Mouse (Mus musculus) heart, postnatal 0 days (tissue): ENCODE measurements around the gene Lrtm2. TPM values are rescaled to one million over a fixed set of nuclear protein-coding genes. Genes with fewer than 3 reads are reported as not detected.

Experiments
- ATAC-seq: fragments of 200-750 bp; cut with Nextera tagmentation; 2 replicates; pipeline ENCODE4 v1.8.0; 2017; ENCODE audit warnings: low read depth, moderate number of reproducible peaks, moderate library complexity; ENCODE audit not compliant: insufficient read depth
- DNase-seq: peaks from one replicate; pipeline ENCODE4 v3.0.0-alpha.2; 2016; ENCODE audit warnings: low spot score
- H3K27ac ChIP-seq: fragments of 300-500 bp; sonication (generic); 2 replicates; pipeline ENCODE4 v1.5.1; 2014; ENCODE audit warnings: low read depth, mild to moderate bottlenecking
- H3K27me3 ChIP-seq: fragments of 300-500 bp; sonication (generic); 2 replicates; pipeline ENCODE4 v1.6.1; 2014; ENCODE audit warnings: low read length, mixed read lengths; ENCODE audit not compliant: control insufficient read depth, insufficient read depth
- H3K36me3 ChIP-seq: fragments of 300-500 bp; sonication (generic); replicated peaks from 2 replicates; pipeline ENCODE4 v1.6.1; 2014; ENCODE audit warnings: low read length, mixed read lengths; ENCODE audit not compliant: control insufficient read depth, insufficient read depth
- H3K4me1 ChIP-seq: fragments of 300-500 bp; sonication (generic); 2 replicates; pipeline ENCODE4 v1.6.1; 2014; ENCODE audit warnings: antibody characterized with exemption; ENCODE audit not compliant: control insufficient read depth, insufficient read depth
- H3K4me2 ChIP-seq: fragments of 300-500 bp; sonication (generic); 2 replicates; pipeline ENCODE4 v1.6.1; 2014; ENCODE audit warnings: low read depth, mild to moderate bottlenecking, low read length, moderate library complexity
- H3K4me3 ChIP-seq: fragments of 300-500 bp; sonication (generic); 2 replicates; pipeline ENCODE4 v1.5.1; 2014; ENCODE audit warnings: low read depth, low read length
- H3K9ac ChIP-seq: fragments of 300-500 bp; sonication (generic); replicated peaks from 2 replicates; pipeline ENCODE4 v1.6.1; 2014; ENCODE audit warnings: low read depth, low read length, mixed read lengths
- H3K9me3 ChIP-seq: fragments of 300-500 bp; sonication (generic); replicated peaks from 2 replicates; pipeline ENCODE4 v1.6.1; 2016; ENCODE audit warnings: low read length; ENCODE audit not compliant: control insufficient read depth
- CTCF ChIP-seq: IDR thresholded peaks from 2 replicates; pipeline ENCODE4 v1.5.1; 2016; ENCODE audit warnings: antibody characterized with exemption, control low read depth, low read depth
- EP300 ChIP-seq: IDR thresholded peaks from 2 replicates; pipeline ENCODE4 v1.6.1; 2016; ENCODE audit warnings: antibody characterized with exemption, low read depth
- WGBS: fragments of 180-500 bp; shearing (Covaris S2); extraction: QIAGEN DNeasy Blood & Tissue Kit; methylation state at CpG from one replicate; pipeline ENCODE4 v1.1.7; 2014; 5-methylcytosine and 5-hydroxymethylcytosine counted together
- polyA plus RNA-seq: library from polyadenylated mRNA; unstranded; fragments of >200 nt; fragmentation: Nextera tagmentation; extraction: Ambion mirVana; gene quantifications from 2 replicates; pipeline ENCODE4 v1.2.1, GENCODE M21; 2015
- total RNA-seq: library from RNA; depleted of rRNA; stranded (reverse); fragments of >200 nt; gene quantifications from 2 replicates; pipeline ENCODE4 v1.2.3, GENCODE M21; 2014; ENCODE audit warnings: low replicate concordance; rRNA removed

The Lrtm2 gene
- total and polyA plus RNA-seq, 2 experiments from 2014 or later: 0.03 TPM; not detected in 1

DNA sequence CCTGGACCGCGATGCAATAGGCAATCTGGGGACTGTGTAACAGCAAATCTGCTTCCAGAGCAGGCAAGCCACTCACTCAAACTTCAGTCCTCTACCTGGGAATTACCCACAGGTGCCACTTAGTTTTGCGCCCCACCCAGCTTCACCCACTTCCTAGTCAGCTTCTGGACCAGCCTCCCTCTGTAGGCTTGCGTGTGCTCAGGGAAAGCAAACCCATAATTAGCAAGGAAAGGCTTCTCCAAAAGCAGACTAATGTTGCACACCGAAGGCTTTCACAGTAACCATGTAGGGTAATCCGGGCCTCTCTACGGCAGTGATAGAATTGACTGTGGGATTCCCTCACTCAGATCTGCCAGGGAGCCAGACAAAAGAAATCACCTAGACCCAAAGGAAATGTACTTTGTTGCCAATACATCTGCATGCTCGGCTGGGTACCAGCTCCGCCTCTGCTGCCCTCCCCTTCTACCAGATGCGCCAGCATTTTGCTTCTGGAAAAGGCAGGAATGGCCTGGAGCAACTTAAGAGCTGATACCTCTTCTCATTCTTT is 22.6 kb downstream of the Lrtm2 start:
- WGBS: 59% methylated on average over 10 of the region's 10 CpGs
- H3K4me1 ChIP-seq: no peaks in the 10 kb centered on the region
- TF ChIP-seq EP300 (no peak), CTCF (no peak)
- H3K36me3 ChIP-seq: no peaks in the 10 kb centered on the region
- H3K27me3 ChIP-seq: peaks cover 2% of the 10 kb centered on the region; the same call in 1 of the 2 replicates
- no peak overlapping the region for H3K9ac ChIP-seq
- H3K4me2 ChIP-seq: no peak overlapping the region
- no peak overlapping the region for H3K27ac ChIP-seq
- no peak for DNase-seq
- ATAC-seq: no peak
- H3K9me3 ChIP-seq: no peaks in the 10 kb centered on the region
- H3K4me3 ChIP-seq: no peak overlapping the region

DNA sequence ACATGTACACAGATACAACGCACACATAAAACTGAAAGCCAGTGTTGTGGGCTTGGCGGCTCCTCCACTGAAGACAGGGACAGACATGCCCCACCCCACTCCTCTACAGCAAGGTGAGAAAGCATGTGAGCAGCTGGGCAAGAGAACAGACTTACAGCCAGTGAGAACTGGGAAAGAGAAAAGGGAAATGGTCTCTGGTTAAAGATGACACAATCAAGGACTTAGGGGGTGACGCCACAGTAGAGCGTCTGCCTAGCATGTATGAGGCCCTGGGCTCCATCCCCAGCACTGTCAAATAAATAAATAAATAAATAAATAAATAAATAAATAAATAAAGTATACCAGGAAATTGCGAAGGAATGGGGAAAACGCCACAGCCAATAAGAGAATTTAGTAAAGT is 27.2 kb downstream of the Lrtm2 start:
- no peak for TF ChIP-seq EP300
- TF ChIP-seq CTCF: no peak
- Histone ChIP-seq H3K4me3 (no peak overlapping the region), H3K4me2 (no peak overlapping the region), H3K27ac (no peak overlapping the region), H3K9me3 (no peaks in the 10 kb centered on the region), H3K27me3 (peaks cover 4% of the 10 kb centered on the region; the same call in 1 of the 2 replicates), H3K4me1 (no peaks in the 10 kb centered on the region), H3K9ac (no peak overlapping the region), H3K36me3 (no peaks in the 10 kb centered on the region)
- DNase-seq: no peak
- no peak for ATAC-seq
- WGBS: 85% methylated on average over 6 of the region's 6 CpGs

DNA sequence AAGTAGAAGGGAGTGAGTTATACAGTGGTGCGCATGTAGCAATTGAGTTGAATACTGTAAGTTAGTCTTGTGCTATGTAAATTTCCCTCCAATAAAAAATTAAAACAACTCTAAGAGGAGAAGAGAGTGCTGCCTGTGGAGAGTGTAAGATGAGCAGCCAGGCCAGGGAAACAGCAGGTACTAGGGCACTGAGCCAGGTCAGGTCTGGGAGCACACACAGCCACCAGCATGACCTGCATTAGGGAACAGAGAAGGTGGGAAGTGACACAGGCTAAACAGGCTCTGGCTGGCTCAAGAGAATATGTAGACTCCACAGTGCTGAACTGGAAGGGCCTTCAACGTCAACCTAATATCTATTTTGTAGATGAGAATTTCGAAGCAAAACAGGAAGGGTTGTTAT is 29.3 kb downstream of the Lrtm2 start:
- no peak overlapping the region for H3K9ac ChIP-seq
- H3K27me3 ChIP-seq: 0 out of 2 replicates have a peak, but pooled peaks cover 2% of the 10 kb centered on the region
- TF ChIP-seq CTCF: no peak
- TF ChIP-seq EP300: no peak
- no peaks in the 10 kb centered on the region for H3K36me3 ChIP-seq
- H3K4me3 ChIP-seq: no peak overlapping the region
- no peak for ATAC-seq
- no peaks in the 10 kb centered on the region for H3K9me3 ChIP-seq
- no peak overlapping the region for H3K27ac ChIP-seq
- no peak overlapping the region for H3K4me2 ChIP-seq
- WGBS: 83% methylated on average over 3 of the region's 3 CpGs
- H3K4me1 ChIP-seq: no peaks in the 10 kb centered on the region
- no peak for DNase-seq

DNA sequence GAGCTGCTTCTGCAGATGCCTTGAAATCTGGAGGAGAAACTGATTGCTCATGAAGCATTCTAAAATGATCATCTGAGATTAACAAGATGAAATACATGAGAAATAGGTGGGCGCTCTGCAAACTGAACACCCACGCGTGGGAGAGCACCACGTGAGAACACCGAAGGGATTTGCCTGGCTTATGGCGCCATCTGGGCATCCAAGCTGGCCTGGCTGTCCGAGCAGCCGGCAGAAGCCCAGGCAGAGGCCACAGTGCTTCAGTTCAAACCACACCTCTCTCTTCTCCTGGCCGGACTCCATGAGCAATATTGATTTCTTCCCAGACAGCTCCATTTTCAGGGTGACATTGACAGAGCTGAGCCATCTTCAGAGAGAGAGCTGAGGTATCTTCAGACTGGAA is 49.8 kb downstream of the Lrtm2 start:
- Histone ChIP-seq H3K4me2 (no peak overlapping the region), H3K4me1 (no peaks in the 10 kb centered on the region), H3K36me3 (no peaks in the 10 kb centered on the region), H3K27me3 (no peaks in the 10 kb centered on the region), H3K9me3 (peaks cover 5% of the 10 kb centered on the region; the same call in 1 of the 2 replicates), H3K9ac (no peak overlapping the region), H3K4me3 (no peak overlapping the region), H3K27ac (no peak overlapping the region)
- WGBS: 63% methylated on average over 9 of the region's 9 CpGs
- ATAC-seq (no peak), DNase-seq (no peak)
- TF ChIP-seq EP300 (no peak), CTCF (no peak)

DNA sequence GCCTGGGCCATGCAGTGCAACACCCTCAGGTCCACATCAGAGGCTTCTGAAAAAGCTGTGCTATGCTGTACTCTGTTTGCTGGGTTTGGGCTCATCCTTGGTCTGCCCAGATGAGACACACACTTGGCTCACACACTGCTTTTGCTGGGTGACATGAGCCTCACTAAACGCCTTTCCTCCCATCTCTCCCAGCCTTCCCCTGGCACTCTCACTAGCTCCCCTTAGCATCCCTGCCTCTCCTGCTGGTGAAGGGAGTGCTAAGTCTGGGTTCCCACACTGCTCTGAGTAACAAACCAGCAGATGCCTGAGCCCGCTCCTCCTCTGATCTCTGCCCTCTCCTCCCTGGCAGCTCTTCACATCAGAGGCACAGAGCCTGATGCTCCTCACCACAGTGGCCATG is 53.9 kb downstream of the Lrtm2 start:
- Histone ChIP-seq H3K27ac (no peak overlapping the region), H3K27me3 (no peaks in the 10 kb centered on the region), H3K9ac (no peak overlapping the region), H3K36me3 (no peaks in the 10 kb centered on the region), H3K4me3 (no peak overlapping the region), H3K4me2 (no peak overlapping the region), H3K9me3 (no peaks in the 10 kb centered on the region), H3K4me1 (no peaks in the 10 kb centered on the region)
- WGBS: 71% methylated on average over 2 of the region's 2 CpGs
- no peak for DNase-seq
- ATAC-seq: no peak
- TF ChIP-seq CTCF (no peak), EP300 (no peak)

Other genes starting within 250 kb of the Lrtm2 start
- gene Dcp1b, start 155.5 kb downstream of the Lrtm2 start, total RNA-seq: 8.8 and 12.4 TPM in 2 replicates
- 9.9 and 11.4 TPM in 2 replicates for gene Dcp1b, start 155.5 kb downstream of the Lrtm2 start, polyA plus RNA-seq
- 120 and 159 TPM in 2 replicates for gene Cacna1c, start 134.3 kb downstream of the Lrtm2 start, total RNA-seq
- 46.5 and 51.3 TPM in 2 replicates for gene Cacna1c, start 134.3 kb downstream of the Lrtm2 start, polyA plus RNA-seq
- gene Cacna2d4, start 94.2 kb downstream of the Lrtm2 start, total RNA-seq: not detected in 2 replicates
- not detected in 2 replicates for gene Cacna2d4, start 94.2 kb downstream of the Lrtm2 start, polyA plus RNA-seq
- 55.0 and 62.5 TPM in 2 replicates for gene Adipor2, start 86.9 kb upstream of the Lrtm2 start, total RNA-seq
- 42.4 and 42.9 TPM in 2 replicates for gene Adipor2, start 86.9 kb upstream of the Lrtm2 start, polyA plus RNA-seq
- 40.1 and 43.3 TPM in 2 replicates for gene Fbxl14, start 148.9 kb upstream of the Lrtm2 start, total RNA-seq
- 2.2 TPM in 2 replicates for gene Fbxl14, start 148.9 kb upstream of the Lrtm2 start, polyA plus RNA-seq
- gene Wnt5b, start 213.6 kb upstream of the Lrtm2 start, total RNA-seq: 5.3 and 5.5 TPM in 2 replicates
- gene Wnt5b, start 213.6 kb upstream of the Lrtm2 start, polyA plus RNA-seq: 4.2 and 4.3 TPM in 2 replicates